Mouse (Mus musculus) CD8-positive naive resting alpha-beta T cell, adult 2 months (primary cell): ENCODE results near the gene Otulin.

ENCODE experiments used
- DNase-seq, 2 experiments: peaks; one replicate each; pipeline ENCODE4 v3.0.0; 2022; ENCODE audit warnings: low read depth in 2 of 2, low spot score in 2 of 2

Gene Otulin

GRCm38 (mm10) chr15:27551117-27552114, 79.1 kb downstream of the Otulin start:
- no peak for DNase-seq

GRCm38 (mm10) chr15:27550358-27550992, 80.0 kb downstream of the Otulin start:
- DNase-seq = no peak

- no peak for DNase-seq
Observed at GRCm38 (mm10) chr15:27549878-27550277, 80.6 kb downstream of the Otulin start.

GRCm38 (mm10) chr15:27549071-27549470, 81.4 kb downstream of the Otulin start:
- no peak for DNase-seq

GRCm38 (mm10) chr15:27548110-27548509, 82.4 kb downstream of the Otulin start:
- no peak for DNase-seq

- DNase-seq = no peak
Observed at GRCm38 (mm10) chr15:27545203-27545602, 85.3 kb downstream of the Otulin start.

- DNase-seq = no peak
Observed at GRCm38 (mm10) chr15:27539745-27540144, 90.7 kb downstream of the Otulin start.

- DNase-seq = no peak
Observed at GRCm38 (mm10) chr15:27537519-27538223, 92.8 kb downstream of the Otulin start.

GRCm38 (mm10) chr15:27536771-27537170, 93.7 kb downstream of the Otulin start:
- no peak for DNase-seq

GRCm38 (mm10) chr15:27536186-27536585, 94.3 kb downstream of the Otulin start:
- DNase-seq = no peak

GRCm38 (mm10) chr15:27535681-27536080, 94.8 kb downstream of the Otulin start:
- DNase-seq = no peak

- DNase-seq = no peak
Observed at GRCm38 (mm10) chr15:27533036-27533435, 97.5 kb downstream of the Otulin start.

GRCm38 (mm10) chr15:27530023-27530422, 100.5 kb downstream of the Otulin start:
- no peak for DNase-seq

GRCm38 (mm10) chr15:27528896-27529295, 101.6 kb downstream of the Otulin start:
- no peak for DNase-seq

GRCm38 (mm10) chr15:27525233-27526005, 105.1 kb downstream of the Otulin start:
- no peak for DNase-seq

- DNase-seq = no peak
Observed at GRCm38 (mm10) chr15:27519857-27520256, 110.6 kb downstream of the Otulin start.

- peak; percentile 11 to 31 for DNase-seq
Observed at GRCm38 (mm10) chr15:27518026-27518425, 112.5 kb downstream of the Otulin start.

GRCm38 (mm10) chr15:27516927-27517326, 113.6 kb downstream of the Otulin start:
- no peak for DNase-seq

GRCm38 (mm10) chr15:27508982-27509381, 121.5 kb downstream of the Otulin start:
- DNase-seq = no peak

GRCm38 (mm10) chr15:27508169-27508568, 122.3 kb downstream of the Otulin start:
- DNase-seq = no peak
